Mouse (Mus musculus): Measurements from ENCODE around the gene Vwa7.
"Not testable (repeated sequence)": the region's sequence is repeated elsewhere in the genome, so short reads cannot be mapped to it uniquely, and the experiment has no call there.

Vwa7 gene

DNA sequence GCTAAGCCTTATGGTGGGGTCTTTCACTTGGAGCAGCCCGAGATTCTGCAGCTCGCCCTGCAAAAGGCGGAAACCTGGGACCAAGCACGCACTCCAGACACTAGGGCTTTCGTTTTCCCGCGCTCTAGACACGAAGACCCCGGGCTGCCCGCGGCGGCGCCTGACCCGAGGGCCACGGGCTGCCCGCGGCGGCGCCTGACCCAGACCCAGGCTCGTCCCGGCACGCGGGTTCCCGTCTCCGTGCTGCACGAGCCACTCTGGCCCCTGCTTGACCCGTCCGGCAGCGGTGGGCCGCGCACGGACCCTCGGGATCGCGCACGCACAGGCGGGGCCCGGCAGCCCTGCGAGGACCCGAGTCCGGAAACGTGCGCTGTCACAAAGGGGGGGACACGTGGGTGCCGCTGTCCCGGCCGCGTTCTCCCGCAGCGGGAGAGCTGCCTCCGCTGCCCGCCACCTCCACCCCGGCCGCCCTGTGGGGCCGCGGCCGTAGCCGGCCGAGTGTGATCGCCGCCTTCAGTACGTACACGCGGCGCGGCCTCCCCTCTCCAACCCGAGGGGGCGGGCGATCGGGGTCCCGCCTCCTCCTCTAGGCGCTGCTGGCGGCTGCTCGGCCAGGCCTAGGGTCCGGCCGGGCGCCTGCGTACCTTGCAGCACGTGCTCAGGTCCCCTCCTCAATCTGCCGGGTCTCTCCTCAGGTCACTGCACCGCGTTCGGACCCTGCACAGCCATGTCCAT is 15.5 kb upstream of the Vwa7 start, which contains the start of gene Vars:
Vars (plus strand) TSS at position 271 of the 735 bp plus-strand sequence.
- DNase-seq (ENCODE audit: low spot score in 2 of 2), result peak; percentile 90

DNA sequence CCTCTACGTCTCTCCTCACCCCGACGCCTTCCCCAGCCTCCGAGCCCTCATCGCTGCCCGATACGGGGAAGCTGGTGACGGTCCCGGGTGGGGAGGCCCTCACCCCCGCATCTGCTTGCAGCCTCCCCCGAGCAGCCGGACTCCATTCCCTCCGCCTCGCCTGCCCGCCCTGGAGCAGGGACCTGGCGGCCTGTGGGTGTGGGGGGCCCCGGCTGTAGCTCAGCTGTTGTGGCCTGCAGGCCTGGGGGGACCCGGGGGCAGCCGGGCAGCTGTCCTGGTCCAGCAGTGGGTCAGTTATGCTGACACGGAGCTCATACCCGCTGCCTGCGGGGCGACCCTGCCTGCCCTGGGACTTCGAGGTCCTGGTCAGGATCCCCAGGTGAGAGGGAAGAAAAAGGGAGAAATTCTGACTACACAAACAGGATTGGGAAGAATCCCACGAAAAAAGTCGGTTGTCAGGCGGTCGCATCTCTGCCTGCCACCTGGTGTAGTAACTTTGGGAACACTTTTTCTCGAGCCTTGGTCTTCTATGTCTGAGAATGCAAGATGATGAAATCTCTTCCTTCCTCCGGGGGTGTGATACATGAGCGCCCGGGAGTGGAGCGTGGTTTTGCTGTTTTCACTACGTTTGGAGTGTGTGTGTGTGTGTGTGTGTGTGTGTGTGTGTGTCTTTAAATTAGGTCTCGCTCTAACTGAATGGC is 14.8 kb upstream of the Vwa7 start:
- DNase-seq (ENCODE audit: low spot score in 2 of 2), result peak in 1 of 2 experiments; percentile 31

DNA sequence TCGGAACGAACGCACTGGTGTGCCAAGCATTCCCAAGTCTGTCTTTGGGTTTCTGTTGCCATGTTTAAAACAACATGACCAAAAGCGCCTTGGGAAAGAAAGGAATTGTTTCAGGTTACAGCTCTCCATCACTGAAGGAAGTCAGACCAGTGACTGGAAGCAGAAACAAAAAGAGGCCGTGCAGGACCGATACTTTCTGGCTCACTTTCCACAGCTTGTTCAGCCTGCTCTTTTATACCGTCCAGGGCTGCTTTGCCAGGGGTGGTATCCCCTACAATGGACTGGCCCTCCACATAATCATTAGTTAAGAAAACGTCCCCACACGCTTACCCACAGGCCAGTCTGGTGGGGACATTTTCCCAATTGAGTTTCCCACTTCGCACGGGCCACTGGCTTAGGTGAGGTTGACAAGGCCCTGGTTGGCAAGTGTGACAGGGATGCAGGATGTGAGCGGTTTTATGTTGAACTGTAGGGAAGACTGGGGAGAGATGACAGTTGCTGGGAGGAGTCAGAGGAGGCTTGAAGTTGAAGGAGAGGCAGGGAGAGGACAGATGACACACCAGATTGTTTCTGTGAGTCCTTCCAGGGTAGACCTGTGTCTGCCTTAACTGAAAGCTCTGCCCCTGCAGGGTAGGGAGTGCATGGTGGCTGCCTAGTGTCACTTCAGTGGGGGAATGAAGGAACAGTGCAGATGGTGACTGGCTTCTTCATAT is 14.1 kb upstream of the Vwa7 start:
- DNase-seq (ENCODE audit: low spot score in 2 of 2), result no peak

- DNase-seq (ENCODE audit: low spot score in 2 of 2), result no peak
Observed at GRCm38 (mm10) chr17:35003022-35003838, 13.1 kb upstream of the Vwa7 start.

- no peak for DNase-seq (ENCODE audit: low spot score in 2 of 2)
Observed at GRCm38 (mm10) chr17:35004075-35004717, 12.2 kb upstream of the Vwa7 start.

DNA sequence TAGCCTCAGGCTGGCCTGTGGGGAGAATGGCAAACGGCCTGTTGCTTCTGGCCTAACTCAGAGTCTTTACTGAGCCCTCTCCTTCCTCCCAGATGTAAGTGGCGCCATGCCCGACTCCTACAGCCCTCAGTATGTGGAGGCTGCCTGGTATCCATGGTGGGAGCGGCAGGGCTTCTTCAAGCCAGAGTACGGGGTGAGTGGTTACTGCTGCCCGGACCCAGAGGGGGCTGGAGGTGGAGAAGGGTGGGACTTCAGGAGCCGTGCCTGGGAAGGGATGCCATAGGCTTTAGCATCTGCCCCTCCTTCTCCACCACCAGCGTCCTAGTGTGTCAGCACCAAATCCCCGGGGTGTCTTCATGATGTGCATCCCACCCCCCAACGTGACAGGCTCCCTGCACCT is 11.2 kb upstream of the Vwa7 start:
- DNase-seq (ENCODE audit: low spot score in 2 of 2), result no peak

GRCm38 (mm10) chr17:35005902-35006301 is 10.5 kb upstream of the Vwa7 start:
- not testable (repeated sequence) for DNase-seq (ENCODE audit: low spot score in 2 of 2)

DNA sequence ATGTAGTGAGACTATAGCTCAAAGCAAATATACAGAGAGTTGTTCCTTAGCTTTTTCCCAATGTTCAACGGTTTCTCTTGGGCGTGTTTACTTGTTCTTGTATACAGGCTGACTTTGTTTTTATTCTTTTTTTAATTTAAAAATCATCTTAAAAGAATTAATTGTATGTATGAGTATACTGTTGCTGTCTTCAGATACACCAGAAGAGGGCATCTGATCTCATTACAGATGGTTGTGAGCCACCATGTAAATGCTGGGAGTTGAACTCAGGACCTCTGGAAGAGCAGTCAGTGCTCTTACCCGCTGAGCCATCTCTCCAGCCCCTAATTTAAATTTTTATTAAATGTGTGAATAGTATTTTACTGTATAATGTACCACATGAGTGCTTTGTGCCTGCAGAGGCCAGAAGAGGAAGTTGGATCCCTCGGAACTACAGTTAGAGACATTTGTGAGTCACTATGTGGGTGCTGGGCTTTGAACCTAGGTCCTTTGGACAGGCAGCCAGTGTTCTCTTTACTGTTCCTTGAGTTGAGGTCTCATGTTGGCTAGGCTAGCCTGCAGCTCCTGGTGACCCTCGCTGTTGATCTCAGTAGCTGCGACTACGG is 8.9 kb upstream of the Vwa7 start:
- no peak for DNase-seq (ENCODE audit: low spot score in 2 of 2)

GRCm38 (mm10) chr17:35009586-35009985 is 6.8 kb upstream of the Vwa7 start:
- DNase-seq (ENCODE audit: low spot score in 2 of 2), result no peak

GRCm38 (mm10) chr17:35011440-35011839 is 4.9 kb upstream of the Vwa7 start:
- no peak for DNase-seq (ENCODE audit: low spot score in 2 of 2)

DNA sequence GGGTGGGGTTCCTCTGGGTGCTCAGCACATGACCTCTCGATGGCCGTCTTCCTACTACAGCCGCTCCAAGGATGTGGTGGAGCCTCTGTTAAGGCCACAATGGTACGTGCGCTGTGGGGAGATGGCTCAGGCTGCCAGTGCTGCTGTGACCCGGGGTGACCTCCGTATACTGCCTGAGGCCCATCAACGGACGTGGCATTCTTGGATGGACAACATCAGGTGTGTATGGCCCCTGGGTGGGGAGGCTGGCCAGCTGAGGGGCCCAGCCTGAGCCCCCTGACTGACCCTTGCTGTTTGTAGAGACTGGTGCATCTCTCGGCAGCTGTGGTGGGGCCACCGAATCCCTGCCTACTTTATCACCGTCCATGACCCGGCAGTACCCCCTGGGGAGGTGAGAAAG is 3.9 kb upstream of the Vwa7 start:
- no peak for DNase-seq (ENCODE audit: low spot score in 2 of 2)

DNA sequence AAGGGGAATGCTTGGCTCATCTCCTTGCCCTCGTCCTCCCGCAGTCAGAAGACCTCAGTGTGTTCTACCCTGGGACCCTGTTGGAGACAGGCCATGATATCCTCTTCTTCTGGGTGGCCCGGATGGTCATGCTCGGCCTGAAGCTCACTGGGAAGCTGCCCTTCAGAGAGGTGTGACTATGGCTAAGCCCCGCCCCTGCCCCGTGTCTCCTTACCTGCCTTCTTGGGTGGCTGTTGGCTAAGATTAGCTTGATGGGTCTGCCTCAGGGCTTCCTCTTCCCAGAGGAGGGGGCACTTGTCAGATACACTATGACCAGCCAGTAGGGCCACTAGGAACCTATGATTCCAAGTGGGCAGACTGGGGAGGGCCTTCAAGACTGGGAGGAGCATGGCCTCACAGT is 3.2 kb upstream of the Vwa7 start:
- DNase-seq (ENCODE audit: low spot score in 2 of 2), result no peak

GRCm38 (mm10) chr17:35015296-35015695 is 1.1 kb upstream of the Vwa7 start:
- DNase-seq (ENCODE audit: low spot score in 2 of 2), result no peak

DNA sequence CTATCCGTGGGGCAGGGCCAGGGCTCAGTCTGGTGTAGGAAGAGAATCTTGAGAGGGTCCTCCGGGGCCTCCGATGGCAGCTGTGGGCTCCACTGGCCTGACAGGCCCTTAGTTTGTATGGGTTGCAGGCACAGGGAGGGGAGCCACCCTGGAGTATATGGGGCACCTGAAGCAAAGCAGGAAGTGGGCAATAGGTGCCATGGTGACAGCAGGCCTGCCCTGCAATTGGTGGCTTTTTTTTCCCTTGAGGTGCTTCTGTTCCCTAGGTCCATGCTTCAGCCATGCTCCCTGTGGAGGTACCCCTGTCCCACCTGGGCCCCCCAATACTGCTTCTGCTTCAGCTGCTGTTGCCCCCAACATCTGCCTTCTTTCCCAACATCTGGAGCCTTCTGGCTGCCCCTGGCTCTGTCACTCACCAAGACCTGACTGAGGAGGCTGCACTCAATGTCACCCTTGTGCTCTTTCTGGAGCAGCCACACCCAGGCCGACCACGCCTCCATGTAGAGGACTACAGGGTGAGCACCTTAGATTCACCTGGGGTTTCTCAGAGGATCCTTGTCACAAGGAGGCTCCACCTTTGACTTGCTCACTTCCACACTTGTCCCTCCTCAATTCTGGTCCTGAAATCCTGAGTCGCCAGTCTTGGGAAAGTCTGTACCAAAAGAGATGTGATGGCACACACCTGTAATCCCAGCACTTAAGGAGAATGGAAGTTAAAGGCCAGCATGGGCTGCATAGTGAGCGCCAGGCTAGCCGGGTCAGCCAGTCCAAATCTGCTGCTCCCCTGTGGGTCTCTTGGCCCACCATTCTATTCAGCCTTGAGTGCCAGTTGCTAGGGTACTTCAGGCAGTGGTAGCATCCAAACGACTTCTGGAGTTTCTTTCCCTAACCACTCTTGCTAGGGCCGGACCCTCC is 669 bp downstream of the Vwa7 start:
- no peak for DNase-seq (ENCODE audit: low spot score in 2 of 2)

DNA sequence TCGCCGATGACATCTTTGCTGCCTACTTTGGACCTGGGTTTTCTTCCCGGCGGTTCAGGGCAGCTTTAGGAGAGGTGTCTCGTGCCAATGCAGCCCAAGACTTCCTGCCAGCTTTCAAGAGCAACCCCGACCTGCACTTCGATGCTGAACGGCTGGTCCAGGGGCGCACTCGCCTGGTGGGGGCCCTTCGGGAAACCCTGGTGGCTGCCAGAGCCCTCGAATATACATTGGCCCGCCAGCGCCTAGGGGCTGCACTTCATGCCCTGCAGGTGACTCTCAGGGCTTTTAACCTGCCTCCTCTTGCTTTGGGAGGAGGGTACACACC is 1.3 kb downstream of the Vwa7 start:
- DNase-seq (ENCODE audit: low spot score in 2 of 2), result no peak

- DNase-seq (ENCODE audit: low spot score in 2 of 2), result no peak
Observed at GRCm38 (mm10) chr17:35018171-35018570, 1.8 kb downstream of the Vwa7 start.

DNA sequence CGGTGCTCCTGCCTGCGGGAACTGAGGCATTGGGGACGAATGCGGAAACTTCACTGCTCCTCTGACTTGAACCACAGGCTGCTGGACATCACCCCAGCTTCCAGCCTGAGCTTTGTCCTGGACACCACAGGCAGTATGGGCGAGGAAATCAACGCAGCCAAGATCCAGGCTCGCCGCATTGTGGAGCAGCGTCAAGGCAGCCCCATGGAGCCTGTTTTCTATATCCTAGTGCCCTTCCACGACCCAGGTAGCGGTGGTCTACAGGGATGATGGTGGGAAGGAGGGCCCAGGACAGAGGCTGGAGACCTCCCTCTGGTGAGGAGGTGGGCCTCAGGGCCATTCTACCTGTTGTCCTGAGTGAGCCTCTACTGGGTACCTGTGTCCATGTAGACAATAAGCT is 3.5 kb downstream of the Vwa7 start:
- no peak for DNase-seq (ENCODE audit: low spot score in 2 of 2)

- no peak for DNase-seq (ENCODE audit: low spot score in 2 of 2)
Observed at GRCm38 (mm10) chr17:35020551-35020950, 4.2 kb downstream of the Vwa7 start.

DNA sequence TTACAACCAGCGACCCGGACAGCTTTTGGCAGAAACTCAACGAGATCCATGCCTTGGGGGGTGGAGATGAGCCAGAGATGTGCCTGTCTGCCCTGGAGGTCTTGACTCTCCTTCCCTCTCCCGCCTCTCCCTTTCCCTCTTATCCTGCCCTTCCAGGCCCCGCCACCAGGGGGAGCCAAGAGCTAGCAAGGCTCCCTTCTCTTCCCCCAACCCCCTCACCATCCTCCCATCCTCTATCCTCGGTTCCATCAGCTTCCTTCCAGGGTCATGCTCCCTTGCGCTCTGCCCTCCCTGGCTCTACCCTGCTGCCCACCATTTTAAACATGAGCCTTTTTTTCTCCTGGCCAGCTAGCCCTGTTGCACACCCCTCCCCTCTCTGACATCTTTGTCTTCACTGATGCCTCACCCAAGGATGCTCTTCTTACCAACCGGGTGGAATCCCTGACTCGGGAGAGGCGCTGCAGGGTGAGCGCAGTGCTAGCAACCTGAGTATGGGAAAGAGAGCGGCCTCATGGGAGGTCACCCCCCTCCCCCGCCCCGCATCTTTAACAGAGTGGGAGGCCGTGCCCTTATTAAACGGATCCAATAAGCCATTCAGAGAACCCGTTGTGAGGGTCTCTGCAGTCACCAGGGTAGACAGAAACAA is 4.9 kb downstream of the Vwa7 start:
- DNase-seq (ENCODE audit: low spot score in 2 of 2), result peak; percentile 85 to 86

Measured in heart, adult 9 months (tissue).